Comparison of ENCODE assay signal across 10 mouse cellular contexts in the genomic region with DNA sequence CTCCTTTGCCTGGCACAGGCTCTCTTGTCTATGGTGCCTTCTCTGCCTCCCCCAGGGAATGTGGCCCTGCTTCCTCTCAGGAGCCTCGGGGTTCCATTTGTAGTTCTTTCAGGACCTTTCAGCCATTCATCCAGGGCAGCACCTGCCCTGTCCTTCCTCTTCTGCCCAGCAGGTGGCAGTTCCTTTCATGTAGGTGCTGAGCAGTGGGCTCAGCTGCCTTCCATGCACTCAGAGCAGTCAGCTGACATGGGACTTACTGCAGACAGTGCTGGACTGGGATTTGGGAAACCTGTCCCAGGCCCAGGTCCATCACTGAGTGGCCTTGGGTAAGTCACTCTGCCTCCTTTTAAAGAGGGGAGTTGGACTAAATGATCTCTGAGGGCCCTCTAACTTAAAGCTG.
A peak's percentile ranks its signal among the peaks of the same experiment; 100 is the strongest.
DNase-seq lines count a peak whose midpoint lies in the region; ATAC-seq lines count a peak whose summit lies in the region.
"Had no signal": no experiment of that assay in that cellular context is flagged by ENCODE, and none has a peak within 500 bp of the region (broad histone marks: within the 10 kb centered on the region; RNA-seq: fewer than 3 reads in every experiment).

No protein-coding gene starts in this region.

- peak; percentile 19 for DNase-seq in kidney, adult 11 months
- DNase-seq in embryonic facial prominence, embryonic 14.5 days (ENCODE audit: low spot score): peak; percentile 43
- DNase-seq in kidney, adult 9 months: peak; percentile 45

- H3K4me1 ChIP-seq in kidney, embryonic 15.5 days: no peaks in the 10 kb centered on the region
- no peaks in the 10 kb centered on the region for H3K4me1 ChIP-seq in embryonic facial prominence, embryonic 14.5 days (ENCODE audit: control insufficient read depth, insufficient read depth, low read length)
- no peaks in the 10 kb centered on the region for H3K4me1 ChIP-seq in lung, embryonic 16.5 days (replicated peaks; ENCODE audit: control insufficient read depth, insufficient read depth, low read length)
- H3K4me1 ChIP-seq: limb, embryonic 15.5 days had no signal

- H3K9ac ChIP-seq in kidney, embryonic 15.5 days: no peak overlapping the region
- no peak overlapping the region for H3K9ac ChIP-seq in embryonic facial prominence, embryonic 14.5 days (ENCODE audit: low read depth, low read length)
- no peak overlapping the region for H3K9ac ChIP-seq in lung, embryonic 16.5 days (ENCODE audit: low read length)
- H3K9ac ChIP-seq: embryonic facial prominence, embryonic 12.5 days; limb, embryonic 15.5 days had no signal

- no peak overlapping the region for H3K4me3 ChIP-seq in kidney, embryonic 15.5 days (replicated peaks)
- H3K4me3 ChIP-seq in embryonic facial prominence, embryonic 14.5 days (ENCODE audit: low read depth, low read length): no peak overlapping the region
- H3K4me3 ChIP-seq in lung, embryonic 16.5 days (ENCODE audit: low read length): no peak overlapping the region
- H3K4me3 ChIP-seq: embryonic facial prominence, embryonic 12.5 days; limb, embryonic 15.5 days had no signal

- no peak for ATAC-seq in kidney, embryonic 15.5 days (replicated peaks; ENCODE audit: low FRiP score)
- peak; percentile 85 for ATAC-seq in activated CD4-positive, CD25-positive, alpha-beta regulatory T cell, adult 4 months
- peak; percentile 65 for ATAC-seq in embryonic facial prominence, embryonic 14.5 days (ENCODE audit: low read depth)
- peak; percentile 28; the same call in 1 of the 2 replicates for ATAC-seq in lung, embryonic 16.5 days (ENCODE audit: low read depth)
- peak; percentile 48 for ATAC-seq in neutrophil, adult 5-6 weeks (ENCODE audit: extremely low read depth, insufficient number of reproducible peaks, low FRiP score, poor library complexity, severe bottlenecking)
- ATAC-seq in inflammation-experienced regulatory T-cells, adult 6 months: no peak

- H3K36me3 ChIP-seq in kidney, embryonic 15.5 days: peaks cover 66% of the 10 kb centered on the region
- H3K36me3 ChIP-seq in embryonic facial prominence, embryonic 14.5 days (ENCODE audit: control insufficient read depth, insufficient read depth, low read length): peaks cover 32% of the 10 kb centered on the region
- H3K36me3 ChIP-seq in lung, embryonic 16.5 days (ENCODE audit: control insufficient read depth, insufficient read depth, low read length): peaks cover 6% of the 10 kb centered on the region

- WGBS in kidney, embryonic 15.5 days: 22% methylated on average over 1 of the region's 1 CpGs
- 0% methylated on average over 1 of the region's 1 CpGs for WGBS in embryonic facial prominence, embryonic 14.5 days
- 8% methylated on average over 1 of the region's 1 CpGs for WGBS in lung, embryonic 16.5 days

- no peaks in the 10 kb centered on the region for H3K9me3 ChIP-seq in kidney, embryonic 15.5 days (replicated peaks)
- no peaks in the 10 kb centered on the region for H3K9me3 ChIP-seq in embryonic facial prominence, embryonic 14.5 days (ENCODE audit: control insufficient read depth, low read length)
- no peaks in the 10 kb centered on the region for H3K9me3 ChIP-seq in lung, embryonic 16.5 days (ENCODE audit: control insufficient read depth, low read length)
- H3K9me3 ChIP-seq: embryonic facial prominence, embryonic 12.5 days; limb, embryonic 15.5 days had no signal

- no peak overlapping the region for H3K4me2 ChIP-seq in kidney, embryonic 15.5 days
- H3K4me2 ChIP-seq in embryonic facial prominence, embryonic 14.5 days (ENCODE audit: low read depth, low read length): no peak overlapping the region
- H3K4me2 ChIP-seq in lung, embryonic 16.5 days (ENCODE audit: low read depth, low read length): no peak overlapping the region
- H3K4me2 ChIP-seq: embryonic facial prominence, embryonic 12.5 days; limb, embryonic 15.5 days had no signal

- H3K27me3 ChIP-seq in kidney, embryonic 15.5 days: no peaks in the 10 kb centered on the region
- no peaks in the 10 kb centered on the region for H3K27me3 ChIP-seq in embryonic facial prominence, embryonic 14.5 days (replicated peaks; ENCODE audit: control insufficient read depth, insufficient read depth, low read length)
- no peaks in the 10 kb centered on the region for H3K27me3 ChIP-seq in lung, embryonic 16.5 days (ENCODE audit: control insufficient read depth, insufficient read depth, low read depth, low read length)
- H3K27me3 ChIP-seq: embryonic facial prominence, embryonic 12.5 days; limb, embryonic 15.5 days had no signal

- no peak overlapping the region for H3K27ac ChIP-seq in kidney, embryonic 15.5 days
- H3K27ac ChIP-seq in embryonic facial prominence, embryonic 14.5 days (replicated peaks; ENCODE audit: low read depth, low read length): no peak overlapping the region
- H3K27ac ChIP-seq in lung, embryonic 16.5 days (ENCODE audit: low read length): no peak overlapping the region
- H3K27ac ChIP-seq: embryonic facial prominence, embryonic 12.5 days; limb, embryonic 15.5 days had no signal

Comparison
In these comparisons a context has a peak if more than half of its experiments do, and no peak if none do; other contexts are left out.
1. ATAC-seq: peak in activated CD4-positive, CD25-positive, alpha-beta regulatory T cell, adult 4 months (single experiment), embryonic facial prominence, embryonic 14.5 days (single experiment), lung, embryonic 16.5 days (single experiment) and neutrophil, adult 5-6 weeks (single experiment); none in kidney, embryonic 15.5 days (single experiment) and inflammation-experienced regulatory T-cells, adult 6 months (single experiment).
2. Peak in every context shown above with its lines, with median percentiles within 50 percentile points of each other: DNase-seq.